Mouse (Mus musculus) A20 (cell line): Measurements from ENCODE around the gene Nfrkb.

Source experiments
- DNase-seq: peaks from one replicate; pipeline ENCODE4 v3.0.0-alpha.2; 2011; ENCODE audit warnings: low read depth, low spot score

Nfrkb gene

GRCm38 (mm10) chr9:31385947-31386354 lies at the start of gene Nfrkb:
Nfrkb (plus strand) TSS chr9:31386192.
- DNase-seq = peak; percentile 96

GRCm38 (mm10) chr9:31344289-31344831 lies 41.6 kb upstream of the Nfrkb start:
- no peak for DNase-seq

GRCm38 (mm10) chr9:31346575-31347080 lies 39.4 kb upstream of the Nfrkb start:
- no peak for DNase-seq

GRCm38 (mm10) chr9:31348458-31348857 lies 37.5 kb upstream of the Nfrkb start:
- DNase-seq = no peak

GRCm38 (mm10) chr9:31348915-31349314 lies 37.1 kb upstream of the Nfrkb start:
- peak; percentile 64 for DNase-seq

- DNase-seq = peak; percentile 19
Measured at GRCm38 (mm10) chr9:31352716-31353115, 33.3 kb upstream of the Nfrkb start.

- DNase-seq = no peak
Measured at GRCm38 (mm10) chr9:31353518-31353917, 32.5 kb upstream of the Nfrkb start.

GRCm38 (mm10) chr9:31354051-31354450 lies 31.9 kb upstream of the Nfrkb start:
- DNase-seq = no peak

- DNase-seq = no peak
Measured at GRCm38 (mm10) chr9:31363698-31364609, 22.0 kb upstream of the Nfrkb start.

GRCm38 (mm10) chr9:31365086-31365485 lies 20.9 kb upstream of the Nfrkb start:
- DNase-seq = no peak

- DNase-seq = no peak
Measured at GRCm38 (mm10) chr9:31371740-31372139, 14.3 kb upstream of the Nfrkb start.

GRCm38 (mm10) chr9:31376661-31377060 lies 9.3 kb upstream of the Nfrkb start:
- DNase-seq = no peak

- peak; percentile 61 for DNase-seq
Measured at GRCm38 (mm10) chr9:31384786-31385499, 1.0 kb upstream of the Nfrkb start.

- DNase-seq = no peak
Measured at GRCm38 (mm10) chr9:31385500-31385869, 507 bp upstream of the Nfrkb start.

- peak; percentile 77 for DNase-seq
Measured at GRCm38 (mm10) chr9:31386368-31387180, 582 bp downstream of the Nfrkb start.

- DNase-seq = no peak
Measured at GRCm38 (mm10) chr9:31387206-31387605, 1.2 kb downstream of the Nfrkb start.

- peak; percentile 62 for DNase-seq
Measured at GRCm38 (mm10) chr9:31400441-31400840, 14.4 kb downstream of the Nfrkb start.

GRCm38 (mm10) chr9:31404311-31404710 lies 18.3 kb downstream of the Nfrkb start:
- no peak for DNase-seq

GRCm38 (mm10) chr9:31405217-31405616 lies 19.2 kb downstream of the Nfrkb start:
- DNase-seq = peak; percentile 47

- DNase-seq = no peak
Measured at GRCm38 (mm10) chr9:31412165-31412564, 26.2 kb downstream of the Nfrkb start.

- peak; percentile 85 for DNase-seq
Measured at GRCm38 (mm10) chr9:31418821-31419220, 32.8 kb downstream of the Nfrkb start.
